Mouse (Mus musculus) hindbrain, postnatal 0 days (tissue): ENCODE measurements around the gene Gm11938. TPM values are rescaled to one million over a fixed set of nuclear protein-coding genes. Genes with fewer than 3 reads are reported as not detected.
"Not testable (repeated sequence)": the region's sequence is repeated elsewhere in the genome, so short reads cannot be mapped to it uniquely, and the experiment has no call there.

Experiments
- ATAC-seq: fragments of 200-750 bp; cut with Nextera tagmentation; 2 replicates; pipeline ENCODE4 v1.8.0; 2017; ENCODE audit warnings: mild to moderate bottlenecking, moderate TSS enrichment, moderate library complexity
- DNase-seq: peaks from one replicate; pipeline ENCODE4 v3.0.0-alpha.2; 2015; ENCODE audit warnings: low spot score
- H3K27ac ChIP-seq: fragments of 300-500 bp; sonication (generic); 2 replicates; pipeline ENCODE4 v1.5.1; 2014; ENCODE audit warnings: mild to moderate bottlenecking
- H3K27me3 ChIP-seq: fragments of 300-500 bp; sonication (generic); 2 replicates; pipeline ENCODE4 v1.6.1; 2014; ENCODE audit warnings: low read length, mixed read lengths; ENCODE audit not compliant: insufficient read depth
- H3K36me3 ChIP-seq: fragments of 300-500 bp; sonication (generic); 2 replicates; pipeline ENCODE4 v1.6.1; 2014; ENCODE audit warnings: low read length, mixed read lengths; ENCODE audit not compliant: insufficient read depth
- H3K4me1 ChIP-seq: fragments of 300-500 bp; sonication (generic); 2 replicates; pipeline ENCODE4 v1.6.1; 2014; ENCODE audit warnings: antibody characterized with exemption, low read length, mixed read lengths; ENCODE audit not compliant: insufficient read depth
- H3K4me2 ChIP-seq: fragments of 300-500 bp; sonication (generic); 2 replicates; pipeline ENCODE4 v1.6.1; 2014; ENCODE audit warnings: low read depth, mild to moderate bottlenecking, low read length, moderate library complexity, mixed read lengths
- H3K4me3 ChIP-seq: fragments of 300-500 bp; sonication (generic); 2 replicates; pipeline ENCODE4 v1.5.1; 2014; ENCODE audit warnings: low read length
- H3K9ac ChIP-seq: fragments of 300-500 bp; sonication (generic); replicated peaks from 2 replicates; pipeline ENCODE4 v1.6.1; 2014; ENCODE audit warnings: mild to moderate bottlenecking, low read length, moderate library complexity, mixed read lengths
- H3K9me3 ChIP-seq: fragments of 300-500 bp; sonication (generic); 2 replicates; pipeline ENCODE4 v1.6.1; 2016; ENCODE audit warnings: low read length, mixed read lengths
- CTCF ChIP-seq: IDR thresholded peaks from 2 replicates; pipeline ENCODE4 v1.5.1; 2016; ENCODE audit warnings: antibody characterized with exemption, control low read depth, low read depth
- WGBS: fragments of 180-500 bp; shearing (Covaris S2); extraction: QIAGEN DNeasy Blood & Tissue Kit; methylation state at CpG from one replicate; pipeline ENCODE4 v1.1.7; 2014; 5-methylcytosine and 5-hydroxymethylcytosine counted together
- polyA plus RNA-seq: library from polyadenylated mRNA; unstranded; fragments of >200 nt; fragmentation: Nextera tagmentation; extraction: Ambion mirVana; gene quantifications from 2 replicates; pipeline ENCODE4 v1.2.1, GENCODE M21; 2015
- total RNA-seq: library from RNA; depleted of rRNA; stranded (reverse); fragments of >200 nt; gene quantifications from 2 replicates; pipeline ENCODE4 v1.2.3, GENCODE M21; 2014

The Gm11938 gene
- total and polyA plus RNA-seq, 2 experiments from 2014 or later, result not detected

DNA sequence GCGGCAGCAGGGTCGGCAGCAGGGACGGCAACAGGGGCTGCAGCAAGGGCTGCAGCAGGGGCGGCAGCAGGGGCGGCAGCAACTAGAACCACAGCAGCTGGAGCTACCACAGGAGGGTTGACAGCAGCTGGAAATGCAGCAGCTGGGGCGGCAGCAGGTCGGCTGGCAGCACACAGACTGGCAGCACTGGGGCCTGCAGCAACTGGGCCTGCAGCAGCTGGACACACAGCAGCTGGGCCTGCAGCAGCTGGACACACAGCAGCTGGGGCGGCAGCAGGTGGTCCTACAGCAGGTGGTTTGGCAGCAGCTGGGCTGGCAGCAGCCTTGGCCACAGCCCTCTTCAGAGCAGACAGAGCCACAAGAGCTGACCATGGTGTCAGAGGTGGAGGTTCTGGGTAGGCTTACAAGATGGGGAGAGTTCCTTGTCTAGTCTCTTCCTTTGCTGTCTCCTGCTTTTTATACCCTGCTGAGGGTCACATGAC lies 31.6 kb upstream of the Gm11938 start, which contains the start of gene Krtap4-2:
Gene Krtap4-2, minus strand, starts transcription at position 432 of the 482 bp plus-strand sequence.
- no peak within 1 kb of the TSS for H3K9ac ChIP-seq
- H3K4me2 ChIP-seq, result no peak within 1 kb of the TSS
- H3K27me3 ChIP-seq, result no peaks in the 10 kb centered on the region
- TF ChIP-seq CTCF, result no peak
- DNase-seq (no peak), ATAC-seq (no peak)
- H3K27ac ChIP-seq, result no peak within 1 kb of the TSS; the same call in 1 of the 2 replicates
- no peaks in the 10 kb centered on the region for H3K9me3 ChIP-seq
- 34% methylated on average over 8 of the region's 8 CpGs for WGBS
- no peaks in the 10 kb centered on the region for H3K36me3 ChIP-seq
- no peak within 1 kb of the TSS for H3K4me3 ChIP-seq
- H3K4me1 ChIP-seq, result no peaks in the 10 kb centered on the region

DNA sequence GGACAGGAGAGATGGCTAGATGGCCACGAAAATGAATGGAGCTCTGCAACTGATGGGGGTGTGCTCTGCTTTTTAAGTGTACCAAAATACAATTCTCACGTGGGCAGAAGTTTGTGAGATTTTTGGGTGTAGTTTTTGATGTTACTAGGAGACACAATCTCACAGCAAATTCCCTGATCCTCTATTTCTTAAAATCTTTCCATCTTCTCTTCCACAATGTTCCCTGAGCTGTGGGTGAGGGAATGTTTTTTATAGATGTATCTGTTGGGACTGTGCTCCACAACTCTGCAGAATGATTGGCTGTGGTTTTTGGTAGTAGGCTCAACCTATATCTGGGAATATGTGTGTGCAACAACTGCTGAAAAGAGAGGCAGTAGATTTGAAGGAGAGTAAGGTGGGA lies 30.2 kb upstream of the Gm11938 start:
- ATAC-seq, result no peak
- H3K9ac ChIP-seq, result no peak overlapping the region
- H3K4me1 ChIP-seq, result no peaks in the 10 kb centered on the region
- H3K36me3 ChIP-seq, result no peaks in the 10 kb centered on the region
- H3K9me3 ChIP-seq, result no peaks in the 10 kb centered on the region
- no peak overlapping the region for H3K4me2 ChIP-seq
- WGBS, result 71% methylated on average over 2 of the region's 2 CpGs
- no peak for DNase-seq
- no peak overlapping the region for H3K4me3 ChIP-seq
- H3K27me3 ChIP-seq, result no peaks in the 10 kb centered on the region
- no peak overlapping the region for H3K27ac ChIP-seq
- no peak for TF ChIP-seq CTCF

DNA sequence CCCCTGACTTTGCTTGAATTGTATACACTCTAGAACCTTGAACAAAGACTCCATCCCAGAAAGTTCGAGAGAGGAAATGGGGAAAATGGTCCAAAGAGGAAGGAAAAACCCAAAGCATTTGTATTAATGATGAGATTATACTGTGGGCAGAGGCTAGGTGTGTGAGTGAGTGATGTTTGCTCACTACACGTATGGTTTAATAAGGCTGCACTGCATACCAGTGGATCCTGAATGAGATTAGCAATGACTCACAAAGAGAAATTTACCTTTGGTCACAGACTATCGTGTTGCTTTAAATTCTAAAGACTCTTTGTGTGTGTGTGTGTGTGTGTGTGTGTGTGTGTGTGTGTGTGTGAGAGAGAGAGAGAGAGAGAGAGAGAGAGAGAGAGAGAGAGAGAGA lies 27.8 kb upstream of the Gm11938 start:
- ATAC-seq (no peak), DNase-seq (no peak)
- no peak overlapping the region for H3K4me3 ChIP-seq
- no peaks in the 10 kb centered on the region for H3K27me3 ChIP-seq
- no peak overlapping the region for H3K4me2 ChIP-seq
- H3K27ac ChIP-seq, result no peak overlapping the region
- TF ChIP-seq CTCF, result no peak
- no peak overlapping the region for H3K9ac ChIP-seq
- H3K4me1 ChIP-seq, result no peaks in the 10 kb centered on the region
- WGBS, result 80% methylated on average over 3 of the region's 3 CpGs
- no peaks in the 10 kb centered on the region for H3K9me3 ChIP-seq
- H3K36me3 ChIP-seq, result no peaks in the 10 kb centered on the region

DNA sequence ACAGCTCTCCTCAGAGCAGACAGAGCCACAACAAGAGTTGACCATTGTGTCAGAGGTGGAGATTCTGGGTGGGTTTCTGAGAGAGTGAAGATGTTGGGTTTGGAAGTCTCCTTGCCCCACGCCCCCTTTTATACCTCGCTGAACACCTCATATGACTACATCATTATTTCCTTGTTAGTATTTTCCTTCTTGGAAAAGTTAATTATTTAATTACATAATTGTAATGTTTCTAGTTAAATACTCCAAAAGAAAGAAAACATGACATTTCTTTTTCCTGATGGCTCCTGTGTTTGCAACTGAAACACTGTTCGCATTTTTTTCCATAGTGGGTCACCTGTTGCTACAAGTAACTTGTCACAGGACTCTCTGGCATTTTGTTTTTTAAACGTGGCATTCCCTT lies 25.0 kb upstream of the Gm11938 start, which contains the start of gene Krtap4-1:
Gene Krtap4-1, minus strand, starts transcription at position 101 of the 400 bp plus-strand sequence.
- TF ChIP-seq CTCF, result no peak
- H3K27me3 ChIP-seq, result no peaks in the 10 kb centered on the region
- H3K4me2 ChIP-seq, result no peak within 1 kb of the TSS
- H3K4me1 ChIP-seq, result no peaks in the 10 kb centered on the region
- no peaks in the 10 kb centered on the region for H3K36me3 ChIP-seq
- H3K9ac ChIP-seq, result no peak within 1 kb of the TSS
- no peaks in the 10 kb centered on the region for H3K9me3 ChIP-seq
- no peak for ATAC-seq
- H3K27ac ChIP-seq, result no peak within 1 kb of the TSS
- WGBS, result 86% methylated on average over 4 of the region's 4 CpGs
- DNase-seq, result no peak
- no peak within 1 kb of the TSS for H3K4me3 ChIP-seq

DNA sequence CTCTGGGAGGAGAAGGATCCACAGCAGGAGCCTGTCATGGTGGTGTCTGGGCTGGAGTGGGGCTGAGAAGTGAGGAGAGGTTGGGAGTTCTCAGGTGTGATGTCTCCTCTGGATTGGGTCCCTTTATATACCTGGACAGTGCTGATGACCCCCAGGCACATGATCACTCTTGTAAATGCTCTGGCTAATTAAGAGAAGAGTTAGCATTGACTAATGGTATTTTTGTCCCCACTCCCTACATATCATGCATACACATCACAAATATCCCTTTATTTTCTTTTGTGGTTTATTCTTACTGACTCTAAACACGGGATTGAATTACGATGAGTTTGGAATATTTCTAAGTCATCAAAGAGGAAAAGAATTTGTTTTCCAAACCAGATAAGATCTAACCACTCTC lies 17.2 kb upstream of the Gm11938 start, which contains the start of gene Gm11562:
Gene Gm11562, minus strand, starts transcription at position 101 of the 400 bp plus-strand sequence.
- Histone ChIP-seq H3K36me3 (no peaks in the 10 kb centered on the region), H3K27ac (no peak within 1 kb of the TSS), H3K4me3 (no peak within 1 kb of the TSS), H3K27me3 (no peaks in the 10 kb centered on the region), H3K9me3 (no peaks in the 10 kb centered on the region), H3K4me2 (no peak within 1 kb of the TSS), H3K9ac (no peak within 1 kb of the TSS), H3K4me1 (no peaks in the 10 kb centered on the region)
- DNase-seq (no peak), ATAC-seq (no peak)
- TF ChIP-seq CTCF, result no peak
- WGBS, result 89% methylated on average over 2 of the region's 2 CpGs

DNA sequence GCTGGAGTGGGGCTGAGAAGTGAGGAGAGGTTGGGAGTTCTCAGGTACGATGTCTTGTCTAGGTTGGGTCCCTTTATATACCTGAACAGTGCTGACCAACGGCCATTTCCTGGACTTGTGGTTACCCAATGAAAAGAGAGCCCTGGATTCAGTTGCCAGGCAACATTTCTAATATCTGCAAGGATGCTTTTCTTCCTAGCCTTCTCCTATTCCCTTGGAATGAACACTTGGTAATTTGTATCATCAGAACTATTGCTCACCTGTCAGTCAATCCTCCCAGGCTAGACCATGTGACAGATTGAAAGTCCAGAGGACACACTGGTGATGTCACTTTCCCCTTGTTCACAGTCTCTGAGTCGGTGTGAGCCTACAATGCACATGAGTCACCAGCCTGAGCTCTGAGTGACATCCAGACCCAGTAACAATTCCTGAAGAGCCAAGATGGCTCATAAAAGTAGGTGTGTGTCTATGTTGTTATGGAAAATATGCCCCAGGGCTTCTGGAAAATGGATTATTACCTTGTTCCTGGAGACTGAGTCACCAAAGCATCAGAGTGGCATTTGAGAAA lies 11.8 kb upstream of the Gm11938 start, which contains the start of gene Krtap2-4:
Gene Krtap2-4, minus strand, starts transcription at position 51 of the 568 bp plus-strand sequence.
- DNase-seq (peak; percentile 2), ATAC-seq (peak; percentile 21; the same call in 1 of the 2 replicates)
- no peak within 1 kb of the TSS for H3K4me3 ChIP-seq
- no peaks in the 10 kb centered on the region for H3K36me3 ChIP-seq
- H3K4me2 ChIP-seq, result no peak within 1 kb of the TSS
- 58% methylated on average over 3 of the region's 3 CpGs for WGBS
- H3K4me1 ChIP-seq, result no peaks in the 10 kb centered on the region
- no peaks in the 10 kb centered on the region for H3K9me3 ChIP-seq
- no peaks in the 10 kb centered on the region for H3K27me3 ChIP-seq
- no peak for TF ChIP-seq CTCF
- H3K9ac ChIP-seq, result no peak within 1 kb of the TSS
- H3K27ac ChIP-seq, result no peak within 1 kb of the TSS

DNA sequence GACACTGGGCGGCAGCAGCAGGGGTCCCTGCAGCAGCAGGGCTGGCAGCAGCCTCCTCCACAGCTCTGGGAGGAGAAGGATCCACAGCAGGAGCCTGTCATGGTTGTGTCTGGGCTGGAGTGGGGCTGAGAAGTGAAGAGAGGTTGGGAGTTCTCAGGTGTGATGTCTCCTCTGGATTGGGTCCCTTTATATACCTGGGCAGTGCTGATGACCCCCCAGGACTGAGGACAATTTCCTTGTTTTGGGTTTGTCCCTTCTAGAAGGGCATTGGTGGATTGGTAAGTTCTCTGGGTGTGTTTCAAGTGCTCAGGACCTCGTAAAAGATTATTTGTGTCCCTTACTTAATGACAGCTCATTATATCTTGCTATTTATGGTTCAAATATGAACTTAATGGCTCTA lies 7.0 kb upstream of the Gm11938 start, which contains the start of gene Gm11937:
Gene Gm11937, minus strand, starts transcription at position 101 of the 400 bp plus-strand sequence.
- ATAC-seq, H3K27me3 ChIP-seq, H3K4me2 ChIP-seq, H3K4me3 ChIP-seq, H3K4me1 ChIP-seq, H3K36me3 ChIP-seq, DNase-seq, H3K9ac ChIP-seq, H3K27ac ChIP-seq, H3K9me3 ChIP-seq: not testable (repeated sequence)
- WGBS, result 72% methylated on average over 1 of the region's 2 CpGs
